Mouse (Mus musculus) cortical plate, adult 2 months (tissue): ENCODE measurements around the gene Pbx1. TPM values are rescaled to one million over a fixed set of nuclear protein-coding genes. Genes with fewer than 3 reads are reported as not detected.
A peak's percentile ranks its signal among the peaks of the same experiment; 100 is the strongest.

ENCODE experiments used
- H3K27ac ChIP-seq: fragments of 200-500 bp; 2 replicates; pipeline ENCODE4 v1.5.1; 2012; ENCODE audit warnings: low read length, control low read depth, inconsistent platforms; ENCODE audit not compliant: insufficient read depth
- H3K4me1 ChIP-seq: fragments of 200-500 bp; 2 replicates; pipeline ENCODE4 v1.6.1; 2011; ENCODE audit warnings: low read length; ENCODE audit not compliant: control insufficient read depth, insufficient read depth
- H3K4me3 ChIP-seq: fragments of 200-500 bp; 2 replicates; pipeline ENCODE4 v1.5.1; 2011; ENCODE audit warnings: mild to moderate bottlenecking, low read length, control low read depth; ENCODE audit not compliant: insufficient read depth
- CTCF ChIP-seq: fragments of 200-500 bp; IDR thresholded peaks from 2 replicates; pipeline ENCODE4 v1.5.1; 2011; ENCODE audit warnings: mild to moderate bottlenecking, control low read depth, low read length; ENCODE audit not compliant: insufficient read depth; ENCODE audit errors: extremely low read depth
- POLR2A ChIP-seq: fragments of 200-500 bp; IDR thresholded peaks from 2 replicates; pipeline ENCODE4 v1.6.1; 2011; ENCODE audit warnings: mild to moderate bottlenecking, low read length, control low read depth; ENCODE audit not compliant: insufficient read depth; ENCODE audit errors: extremely low read depth
- polyA plus RNA-seq: library from polyadenylated mRNA; depleted of rRNA; stranded (reverse); fragments of >200 nt; gene quantifications from 2 replicates; pipeline ENCODE4 v1.2.3, GENCODE M21; 2012

Pbx1 gene
- polyA plus RNA-seq, 1 experiment = 65.5 TPM

GRCm38 (mm10) chr1:168138669-168139068 is 293.4 kb downstream of the Pbx1 start:
- Histone ChIP-seq H3K4me3 (no peak overlapping the region), H3K27ac (no peak overlapping the region), H3K4me1 (peaks cover 2% of the 10 kb centered on the region; the same call in 1 of the 2 replicates)
- no peak for TF ChIP-seq POLR2A
- no peak for TF ChIP-seq CTCF

- Histone ChIP-seq H3K27ac (no peak overlapping the region), H3K4me1 (peaks cover 2% of the 10 kb centered on the region; the same call in 1 of the 2 replicates), H3K4me3 (no peak overlapping the region)
- TF ChIP-seq CTCF (no peak), POLR2A (no peak)
Measured at GRCm38 (mm10) chr1:168137890-168138289, 294.2 kb downstream of the Pbx1 start.

- H3K4me1 ChIP-seq = peaks cover 2% of the 10 kb centered on the region; the same call in 1 of the 2 replicates
- TF ChIP-seq POLR2A (no peak), CTCF (no peak)
- no peak overlapping the region for H3K4me3 ChIP-seq
- no peak overlapping the region for H3K27ac ChIP-seq
Measured at GRCm38 (mm10) chr1:168135545-168135944, 296.5 kb downstream of the Pbx1 start.

GRCm38 (mm10) chr1:168133696-168134095 is 298.4 kb downstream of the Pbx1 start:
- peaks cover 2% of the 10 kb centered on the region; the same call in 1 of the 2 replicates for H3K4me1 ChIP-seq
- H3K4me3 ChIP-seq = no peak overlapping the region
- no peak for TF ChIP-seq POLR2A
- TF ChIP-seq CTCF = no peak
- H3K27ac ChIP-seq = no peak overlapping the region

GRCm38 (mm10) chr1:168128004-168128403 is 304.1 kb downstream of the Pbx1 start:
- no peak overlapping the region for H3K27ac ChIP-seq
- H3K4me3 ChIP-seq = no peak overlapping the region
- TF ChIP-seq POLR2A (no peak), CTCF (no peak)
- H3K4me1 ChIP-seq = no peaks in the 10 kb centered on the region

GRCm38 (mm10) chr1:168124643-168125490 is 307.2 kb downstream of the Pbx1 start:
- H3K27ac ChIP-seq = no peak overlapping the region
- TF ChIP-seq CTCF (no peak), POLR2A (no peak)
- H3K4me3 ChIP-seq = no peak overlapping the region
- H3K4me1 ChIP-seq = no peaks in the 10 kb centered on the region

- Histone ChIP-seq H3K4me3 (no peak overlapping the region), H3K27ac (no peak overlapping the region), H3K4me1 (no peaks in the 10 kb centered on the region; the same call in 1 of the 2 replicates)
- TF ChIP-seq CTCF = no peak
- TF ChIP-seq POLR2A = no peak
Measured at GRCm38 (mm10) chr1:168118077-168118476, 314.0 kb downstream of the Pbx1 start.

- Histone ChIP-seq H3K27ac (no peak overlapping the region), H3K4me1 (no peaks in the 10 kb centered on the region; the same call in 1 of the 2 replicates), H3K4me3 (no peak overlapping the region)
- TF ChIP-seq CTCF = 0 out of 2 replicates have a peak, but pooled peaks have one; percentile 2
- TF ChIP-seq POLR2A = no peak
Measured at GRCm38 (mm10) chr1:168117367-168117766, 314.7 kb downstream of the Pbx1 start.

- Histone ChIP-seq H3K4me3 (no peak overlapping the region), H3K4me1 (no peaks in the 10 kb centered on the region), H3K27ac (no peak overlapping the region)
- TF ChIP-seq POLR2A (no peak), CTCF (no peak)
Measured at GRCm38 (mm10) chr1:168109797-168110196, 322.3 kb downstream of the Pbx1 start.

- no peaks in the 10 kb centered on the region for H3K4me1 ChIP-seq
- no peak overlapping the region for H3K27ac ChIP-seq
- no peak overlapping the region for H3K4me3 ChIP-seq
- TF ChIP-seq CTCF (no peak), POLR2A (no peak)
Measured at GRCm38 (mm10) chr1:168103821-168104220, 328.2 kb downstream of the Pbx1 start.
